Mouse (Mus musculus) kidney, adult 8-10 months (tissue): ENCODE results near the gene Marc1.
A peak's percentile ranks its signal among the peaks of the same experiment; 100 is the strongest.

Source experiments
- DNase-seq, 2 experiments: peaks; one replicate each; pipeline ENCODE4 v3.0.0; 2022

Marc1 gene

DNA sequence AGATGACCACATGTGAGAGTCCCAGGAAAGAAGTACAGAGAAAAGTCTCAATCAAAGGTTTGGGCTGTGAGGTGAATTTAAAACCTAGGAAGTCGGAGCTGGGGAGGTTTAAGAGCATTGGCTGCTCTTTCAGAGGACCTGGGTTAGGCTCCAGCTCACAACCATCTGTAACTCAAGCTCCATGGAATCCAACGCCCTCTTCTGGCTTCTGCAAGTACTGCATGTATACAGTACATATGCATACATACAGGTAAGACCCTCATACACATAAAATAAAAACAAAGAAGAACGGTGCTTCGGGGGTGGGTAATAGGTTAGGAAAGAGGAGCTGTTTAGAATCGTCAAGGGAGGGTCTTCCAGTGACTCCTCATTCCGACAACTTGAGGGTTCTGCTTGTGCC lies 6.7 kb upstream of the Marc1 start:
- DNase-seq = no peak

DNA sequence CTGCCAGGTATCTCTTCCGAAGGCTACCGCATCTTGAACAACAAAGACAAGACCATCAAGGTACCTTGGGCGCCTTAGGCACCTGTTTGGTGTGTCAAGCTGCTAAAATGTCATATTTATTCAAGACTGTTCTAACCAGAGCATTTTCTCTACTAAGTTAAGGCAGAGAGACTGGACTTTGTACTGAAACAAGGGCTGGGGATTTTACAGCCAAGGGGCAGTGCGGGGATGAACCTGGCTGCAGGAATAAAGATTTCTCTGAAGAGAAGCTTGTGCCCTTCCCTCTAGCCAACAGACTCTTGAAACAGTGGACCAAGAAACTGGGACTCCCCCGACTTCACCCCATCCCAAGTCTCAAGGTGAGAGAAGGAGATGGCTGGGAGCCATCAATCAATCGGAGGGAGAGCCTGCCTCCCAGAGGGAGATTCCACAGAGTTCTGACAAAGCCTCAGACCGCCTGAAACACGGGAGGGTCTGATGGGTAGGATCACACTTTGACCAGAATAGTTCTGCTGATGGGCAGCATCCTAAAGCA lies 670 bp upstream of the Marc1 start:
- peak in 1 of 2 experiments; percentile 44 for DNase-seq

DNA sequence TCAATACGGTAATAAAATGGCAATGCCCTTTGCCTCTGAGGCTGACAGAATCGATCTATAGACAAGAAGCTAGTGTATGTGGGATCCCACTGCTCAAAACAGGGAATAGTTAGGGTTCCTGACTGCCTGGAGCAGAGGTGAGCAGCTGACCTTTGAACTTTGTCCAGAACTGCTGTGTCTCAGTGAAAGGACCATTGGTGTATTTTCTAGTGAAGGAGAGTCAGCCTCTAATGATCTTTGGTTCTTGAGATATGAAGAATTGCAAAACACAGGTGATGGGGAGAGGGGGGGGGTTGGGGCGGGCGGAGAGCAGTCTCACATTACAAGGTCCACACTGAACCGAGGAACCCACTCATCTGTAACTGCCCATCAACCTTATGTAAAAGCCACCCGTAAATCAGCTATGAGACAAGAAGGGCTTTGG lies 1.5 kb downstream of the Marc1 start:
- no peak for DNase-seq

DNA sequence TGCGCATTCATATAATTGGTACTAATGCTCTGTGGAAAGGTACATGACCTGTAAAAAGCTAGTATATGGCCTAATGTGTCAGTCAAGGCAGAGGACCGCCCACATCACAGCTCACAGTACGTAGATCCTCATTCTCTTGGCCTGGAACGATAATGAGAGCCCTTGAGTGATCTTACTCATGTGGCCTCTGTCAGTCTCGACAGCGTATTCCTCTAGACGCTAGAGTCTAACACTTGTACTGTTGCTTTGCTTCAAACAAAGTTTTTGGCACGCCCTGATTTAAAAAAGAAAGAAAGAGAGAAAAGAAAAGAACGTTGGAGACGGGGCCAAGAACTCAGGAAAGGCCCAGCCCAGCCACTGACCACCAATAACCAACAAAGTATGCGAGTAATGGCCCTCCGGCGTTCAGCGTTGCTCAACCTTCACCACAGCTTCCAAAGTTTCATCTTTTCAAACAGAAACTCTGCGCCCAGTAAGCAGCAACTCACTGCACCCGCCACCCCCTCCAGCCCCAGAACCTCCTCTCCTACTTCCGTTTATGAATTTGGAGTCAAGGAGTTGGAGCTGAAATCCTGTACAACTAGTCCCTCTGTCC lies 2.6 kb downstream of the Marc1 start:
- DNase-seq = no peak

DNA sequence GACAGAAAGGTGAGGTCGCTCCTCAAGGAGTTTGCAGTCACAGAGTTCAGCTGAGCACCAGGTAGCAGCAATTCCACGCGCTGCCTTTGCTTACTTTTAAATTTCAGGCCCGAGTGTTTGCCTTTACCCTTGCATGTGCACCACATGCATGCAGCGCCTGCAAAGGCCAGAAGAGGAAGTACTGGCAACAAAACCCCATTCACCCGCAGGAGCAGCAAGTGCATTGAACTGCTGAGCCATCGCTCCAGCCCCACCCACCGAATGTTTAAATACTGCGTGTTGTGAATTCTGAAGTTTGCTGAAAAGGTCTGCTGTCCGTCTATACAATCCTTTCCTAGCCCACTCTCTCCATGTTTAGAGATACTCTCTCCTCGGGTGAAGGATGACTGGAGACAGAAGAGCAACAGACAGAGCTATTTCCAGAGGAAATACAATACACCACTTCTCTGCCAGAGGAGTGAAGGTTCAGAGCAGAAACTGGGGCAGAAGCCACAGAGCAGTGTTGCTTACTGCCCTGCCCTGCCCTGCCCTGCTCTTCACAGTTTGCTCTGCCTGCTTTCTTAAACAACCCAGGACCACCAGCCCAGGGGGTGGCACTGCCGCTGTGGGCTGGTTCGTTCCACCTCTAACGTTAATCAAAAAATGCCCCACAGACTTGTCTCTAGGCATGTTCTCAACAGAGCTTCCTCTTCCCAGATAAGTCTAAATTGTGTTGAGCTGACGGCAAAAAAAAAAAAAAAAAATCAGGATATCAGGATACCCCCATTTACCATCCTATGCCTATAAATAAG lies 3.3 kb downstream of the Marc1 start:
- no peak for DNase-seq

DNA sequence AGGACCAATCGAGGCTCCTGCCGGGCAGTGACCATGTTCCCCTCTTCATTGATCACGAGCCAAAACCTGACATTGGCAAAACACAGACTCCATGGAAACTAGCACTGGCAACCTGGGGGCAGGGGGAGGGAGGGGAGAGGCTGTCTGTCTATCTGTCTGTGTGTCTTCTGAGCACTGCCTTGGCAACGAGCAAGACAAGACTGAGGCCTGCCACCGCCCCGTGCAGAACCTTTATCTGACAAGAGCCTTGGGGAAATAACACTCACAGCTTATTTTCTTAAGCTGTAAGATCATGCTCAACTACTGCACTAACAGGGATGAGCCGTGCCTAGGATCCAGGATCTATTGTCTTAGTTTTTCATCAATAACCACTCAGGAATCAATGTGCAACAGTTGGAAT lies 4.0 kb downstream of the Marc1 start:
- no peak for DNase-seq

DNA sequence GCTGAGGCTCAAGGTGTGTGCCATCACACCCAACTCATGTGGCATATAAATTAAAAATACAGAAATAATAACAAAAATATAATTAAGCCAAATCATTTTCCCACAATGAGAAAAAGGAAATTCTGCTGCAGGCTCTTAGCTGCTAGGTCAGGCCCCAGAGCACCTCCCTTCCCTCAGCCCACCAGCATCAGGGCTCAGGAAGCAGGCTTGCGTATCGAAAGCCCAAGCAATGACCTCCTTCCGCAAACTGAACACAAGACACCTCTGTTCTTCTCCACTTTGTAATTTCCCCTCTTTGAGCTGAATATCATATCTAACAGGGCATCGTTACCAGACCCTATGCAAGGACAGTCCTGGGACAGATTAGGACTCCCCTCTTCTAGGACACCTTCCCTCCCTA lies 5.4 kb downstream of the Marc1 start:
- no peak for DNase-seq

DNA sequence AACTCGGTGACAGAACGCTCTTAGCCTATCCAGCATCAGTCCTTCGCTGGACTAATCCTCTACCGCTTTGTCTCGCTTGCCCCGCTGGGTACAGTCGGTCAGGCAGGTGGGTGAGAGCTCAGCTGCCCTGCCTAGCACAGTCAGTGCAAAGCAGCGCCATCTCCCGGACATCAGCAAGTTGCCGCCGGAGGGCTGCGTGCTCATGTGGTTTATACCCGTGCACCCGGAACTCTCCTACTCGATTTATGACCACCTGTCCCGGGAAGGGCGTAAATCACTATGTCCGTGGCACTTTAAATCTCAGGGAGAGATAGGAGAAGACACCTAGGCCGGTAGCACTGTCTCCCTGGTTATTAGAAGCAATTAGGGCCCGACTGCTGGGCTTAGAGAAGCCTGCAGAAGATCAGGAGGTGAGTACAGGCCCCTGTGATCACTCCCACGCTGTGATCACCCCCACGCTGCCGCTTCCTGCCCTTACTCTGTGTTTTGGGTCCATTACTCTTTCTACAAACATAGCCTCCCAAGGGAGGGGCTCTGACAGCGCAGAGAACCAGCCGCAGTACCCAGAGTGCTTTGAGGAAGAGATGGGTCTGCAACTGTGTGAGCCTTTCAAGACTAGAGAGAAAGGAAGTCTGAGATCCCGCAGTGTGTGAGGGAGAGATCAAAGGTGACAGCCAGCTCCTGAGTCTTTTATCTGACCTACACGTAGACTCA lies 17.8 kb downstream of the Marc1 start:
- DNase-seq = peak in 1 of 2 experiments; percentile 42

DNA sequence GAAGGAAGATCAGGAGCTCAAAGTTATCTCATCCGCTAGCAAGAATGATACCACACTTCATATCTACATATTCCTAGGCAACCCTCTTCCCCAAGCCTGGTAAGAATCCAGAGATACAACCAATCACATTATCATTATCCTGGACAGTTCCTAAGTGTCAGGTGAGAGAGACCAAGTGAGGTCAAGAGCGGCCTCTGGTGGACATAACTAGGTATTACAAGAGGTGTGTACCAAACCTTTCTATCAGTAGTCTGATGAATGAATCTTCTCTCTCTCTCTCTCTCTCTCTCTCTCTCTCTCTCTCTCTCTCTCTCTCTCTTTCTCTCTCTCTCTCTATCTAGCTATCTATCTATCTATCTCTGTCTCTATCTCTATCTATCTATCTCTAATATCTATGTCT lies 20.0 kb downstream of the Marc1 start:
- no peak for DNase-seq

DNA sequence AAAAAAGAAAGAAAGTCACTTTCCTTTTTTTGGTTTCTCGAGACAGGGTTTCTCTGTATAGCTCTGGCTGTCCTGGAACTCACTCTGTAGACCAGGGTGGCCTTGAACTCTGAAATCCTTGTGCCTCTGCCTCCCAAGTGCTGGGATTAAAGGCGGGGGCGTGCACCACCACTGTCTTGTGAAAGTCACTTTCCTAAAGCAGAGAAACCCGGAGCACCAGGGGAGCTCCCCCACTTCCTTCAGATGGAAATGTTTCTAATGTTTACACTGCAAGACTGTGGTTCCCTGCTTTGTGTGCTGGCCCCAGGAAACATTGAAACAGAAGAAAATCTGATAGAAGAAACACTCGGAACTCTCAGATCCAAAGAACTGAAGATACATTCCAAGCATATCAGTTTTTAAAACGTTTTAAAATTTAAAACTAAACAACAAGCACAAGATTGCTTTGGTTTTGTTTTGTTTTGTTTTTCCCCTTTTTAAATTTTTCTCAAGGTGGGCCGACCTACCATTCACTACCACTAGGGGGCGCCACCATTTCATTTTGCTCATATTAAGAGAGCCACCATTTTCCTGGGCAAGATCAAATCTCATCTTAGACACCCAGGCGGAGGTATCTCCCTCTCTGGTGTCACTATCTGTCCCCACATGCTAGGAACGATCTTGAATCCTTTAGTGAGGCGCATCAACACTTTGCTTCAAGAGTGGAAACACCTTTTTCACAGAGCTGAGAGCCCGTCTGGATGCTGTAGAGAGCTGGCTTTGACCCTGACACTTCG lies 24.5 kb downstream of the Marc1 start:
- no peak for DNase-seq

DNA sequence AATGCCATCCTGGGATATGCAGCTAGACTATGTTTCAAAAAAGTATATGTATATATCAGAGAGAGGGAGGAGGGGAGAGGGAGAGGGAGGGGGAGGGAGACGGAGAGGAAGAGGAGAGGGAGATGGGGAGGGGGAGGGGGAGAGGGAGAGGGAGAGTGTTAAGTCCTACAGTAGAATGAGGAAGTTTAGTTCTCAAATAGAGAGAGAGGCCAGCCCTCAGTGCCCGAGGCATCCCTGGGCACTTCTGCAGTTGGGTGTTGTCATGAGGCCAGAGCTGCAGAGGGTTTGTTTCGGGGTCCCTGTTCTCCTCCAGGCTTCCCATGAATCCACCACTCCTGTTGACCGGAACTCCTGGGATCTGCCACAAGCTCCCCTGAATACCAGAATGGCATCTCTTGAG lies 27.5 kb downstream of the Marc1 start:
- no peak for DNase-seq

DNA sequence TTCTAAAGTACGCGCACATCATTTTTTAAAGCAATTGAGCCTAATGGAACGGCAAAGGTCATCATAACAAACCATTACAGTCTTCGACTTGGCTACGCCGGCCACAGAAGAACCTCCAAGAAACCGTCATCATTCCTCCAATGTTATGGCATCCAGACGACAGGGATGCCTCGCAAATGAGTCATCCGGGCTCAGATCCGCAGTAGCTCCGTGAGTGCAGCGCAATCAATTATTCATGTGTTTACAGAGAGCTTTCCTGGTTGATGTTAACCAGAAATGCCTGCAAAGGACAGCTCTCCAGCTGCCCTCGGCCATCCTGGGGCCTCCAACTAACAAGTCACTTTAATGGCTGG lies 29.0 kb downstream of the Marc1 start:
- peak in 1 of 2 experiments; percentile 16 for DNase-seq

DNA sequence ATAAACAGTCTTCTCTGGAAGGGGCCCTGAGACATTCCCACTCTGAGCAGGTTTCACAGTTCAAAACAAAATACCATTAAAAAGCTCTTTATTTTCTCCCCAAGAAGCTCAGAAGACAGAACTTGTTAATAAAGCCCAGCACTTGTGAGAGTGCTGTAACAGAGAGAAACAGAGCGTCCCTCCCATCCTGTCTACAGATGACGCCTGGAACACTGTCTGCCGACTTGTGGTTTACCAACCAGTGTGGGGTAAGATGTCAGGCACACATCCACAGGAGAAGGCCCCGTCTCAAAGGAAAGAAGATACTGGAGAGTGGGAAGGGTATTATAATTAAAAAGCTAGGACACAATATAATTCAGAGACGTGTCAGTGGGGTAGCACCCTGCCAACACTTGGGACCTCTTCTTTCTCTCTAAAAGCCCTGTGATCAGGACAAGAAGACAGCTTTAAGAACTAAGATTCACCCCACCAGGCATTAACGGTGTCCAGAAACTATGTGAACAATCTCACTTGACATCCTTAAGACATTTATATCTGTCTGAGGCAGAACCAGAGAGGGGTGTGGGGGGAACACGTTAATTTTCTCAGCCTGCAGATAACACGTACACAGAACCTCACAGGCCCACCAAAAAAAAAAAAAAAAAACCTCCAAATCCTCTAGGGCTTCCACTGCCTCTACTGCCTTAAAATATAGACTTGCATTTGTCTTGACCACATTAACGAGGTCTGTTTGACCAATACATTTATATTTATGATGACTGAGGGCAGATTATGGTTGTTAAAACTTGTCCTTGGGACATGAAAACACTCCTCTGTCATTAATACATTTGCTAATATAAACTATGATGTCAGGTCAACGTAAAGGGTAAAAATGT lies 29.6 kb downstream of the Marc1 start:
- DNase-seq = no peak

DNA sequence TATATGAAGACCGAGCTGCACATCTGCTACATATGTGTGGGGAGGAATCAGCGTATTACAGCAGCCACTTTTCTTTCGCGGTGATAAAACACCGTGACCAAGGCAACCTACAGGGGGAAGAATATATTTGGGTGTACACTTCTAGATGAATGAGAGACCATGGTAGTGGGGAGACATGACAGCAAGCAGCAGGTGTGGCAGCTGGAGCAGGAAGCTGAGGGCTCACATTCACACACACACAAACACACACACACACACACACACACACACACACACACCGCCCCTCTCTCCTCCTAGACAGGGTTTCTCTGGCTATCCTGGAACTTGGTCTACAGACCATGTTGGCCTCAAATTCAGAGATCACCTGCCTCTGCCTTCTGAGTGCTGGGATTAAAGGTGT lies 33.0 kb downstream of the Marc1 start:
- no peak for DNase-seq

DNA sequence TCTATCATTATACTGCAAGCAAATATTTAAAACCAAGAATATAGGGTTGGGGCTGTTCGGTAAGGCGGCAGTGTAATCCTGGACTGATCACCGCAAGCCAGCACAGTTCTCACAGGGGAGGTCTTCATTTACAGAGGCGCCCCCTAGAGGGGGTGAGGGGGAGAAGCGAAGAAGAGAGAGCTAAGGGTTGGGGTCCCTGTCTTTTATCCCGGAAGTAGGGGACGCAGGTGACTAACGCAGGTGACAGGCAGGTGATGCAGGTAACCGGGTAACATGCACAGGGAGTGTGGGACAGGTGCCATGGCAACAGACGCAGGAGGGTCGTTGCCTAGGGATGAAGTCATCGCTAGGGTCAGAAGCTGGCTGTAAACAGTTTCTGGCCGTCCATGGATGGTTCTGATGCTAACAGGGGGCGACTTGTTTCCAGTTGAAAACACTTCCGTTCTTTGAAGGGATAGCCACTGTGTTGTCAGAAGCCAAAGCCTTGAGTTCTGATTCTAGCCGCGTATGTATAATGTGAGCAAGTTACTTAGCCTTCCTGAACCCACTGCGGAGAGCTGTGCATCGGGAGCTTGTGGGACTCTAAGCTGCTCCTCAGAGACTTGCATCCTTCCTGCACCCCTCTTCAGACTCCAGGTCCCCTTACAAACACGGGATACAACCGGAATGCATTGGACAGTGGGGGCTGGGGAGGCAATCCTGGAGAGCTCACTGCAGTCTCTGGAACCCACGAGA lies 33.9 kb downstream of the Marc1 start:
- no peak for DNase-seq

DNA sequence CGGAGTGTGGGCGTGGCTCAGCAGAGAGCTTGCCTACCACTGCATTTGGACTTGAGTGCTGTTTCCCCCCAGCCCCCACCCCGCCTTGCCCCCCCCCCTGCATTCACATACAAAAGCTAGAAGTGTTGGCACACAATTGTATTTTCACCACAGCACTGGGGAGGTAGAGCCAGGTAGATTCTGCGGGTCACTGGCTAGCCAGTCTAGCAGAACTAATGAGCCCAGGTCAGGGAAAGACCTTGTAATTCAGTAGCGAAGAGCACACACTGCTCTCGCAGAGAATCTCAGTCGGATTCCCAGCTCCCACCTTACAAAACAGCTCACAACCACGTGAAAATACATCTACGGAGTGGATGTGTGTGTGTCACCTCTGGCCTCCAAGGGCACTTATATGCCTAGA lies 35.8 kb downstream of the Marc1 start:
- DNase-seq = peak; percentile 19 to 44

DNA sequence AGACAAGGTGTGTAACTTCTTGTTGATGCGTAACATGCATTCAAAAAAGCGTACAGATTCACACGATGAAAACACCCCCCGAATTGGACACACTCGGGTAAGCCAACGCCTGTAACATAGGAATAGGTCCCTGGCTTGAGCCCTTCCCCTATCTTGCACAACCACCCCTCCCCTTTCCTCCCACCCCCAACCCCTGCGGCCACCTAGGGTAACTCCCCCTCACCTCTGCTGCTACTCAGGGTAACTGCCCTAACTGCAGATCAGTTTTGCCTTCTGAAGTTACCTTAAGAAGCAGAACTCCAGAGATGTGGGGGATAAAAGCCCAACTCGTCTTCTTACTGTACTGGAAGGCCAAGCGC lies 39.2 kb downstream of the Marc1 start:
- DNase-seq = no peak

DNA sequence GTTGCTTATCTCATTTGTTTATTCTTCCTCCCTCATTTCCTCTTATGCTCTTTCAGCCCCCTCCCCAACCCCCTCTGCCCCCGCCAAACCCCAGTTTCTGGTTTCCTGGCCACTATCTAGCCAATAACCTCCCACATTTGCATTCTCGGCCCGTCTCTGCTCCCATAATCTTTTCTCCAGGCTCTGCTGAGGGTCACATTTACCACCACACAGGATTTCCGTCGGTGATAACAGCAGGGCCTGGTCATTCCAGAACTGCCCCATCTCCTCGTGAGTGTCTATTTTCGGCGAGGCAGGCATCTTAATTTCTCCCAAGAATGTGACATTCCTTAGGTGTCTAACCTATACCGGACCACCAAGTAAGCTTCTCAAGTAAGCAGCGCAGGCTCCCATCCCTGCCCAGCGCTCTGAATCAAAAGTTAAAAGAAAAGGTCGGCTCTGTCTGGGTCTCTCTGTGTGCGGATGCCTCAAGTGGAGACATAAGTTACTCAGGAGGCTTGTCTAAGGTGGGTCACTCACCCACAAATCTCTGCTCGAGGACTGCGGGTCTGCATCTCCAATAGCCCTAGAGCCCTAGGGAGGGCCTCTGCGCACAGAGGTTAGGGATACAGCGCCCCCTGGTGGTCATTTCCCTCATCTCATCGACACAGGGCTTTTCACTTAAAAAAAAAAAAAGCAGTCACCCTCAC lies 39.8 kb downstream of the Marc1 start:
- peak; percentile 31 to 77 for DNase-seq

DNA sequence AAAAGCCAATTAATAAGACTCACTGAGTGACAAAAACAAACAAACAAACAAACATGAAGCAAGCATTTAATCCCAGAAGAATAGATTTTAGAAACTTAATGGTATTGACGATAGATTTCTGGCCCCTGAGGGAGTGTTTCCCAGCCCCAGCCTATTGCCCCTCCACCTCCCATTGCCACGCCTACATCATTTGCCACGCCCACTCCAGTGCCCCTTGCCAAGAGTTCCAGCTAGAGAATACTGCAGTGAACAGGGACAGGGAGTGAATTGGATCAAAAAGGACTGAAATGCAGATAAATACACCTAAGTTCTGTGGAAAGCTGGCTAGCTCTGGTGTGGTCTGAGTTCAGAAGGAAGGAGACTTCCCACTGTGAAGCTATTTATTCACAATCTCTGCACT lies 47.2 kb downstream of the Marc1 start:
- no peak for DNase-seq

DNA sequence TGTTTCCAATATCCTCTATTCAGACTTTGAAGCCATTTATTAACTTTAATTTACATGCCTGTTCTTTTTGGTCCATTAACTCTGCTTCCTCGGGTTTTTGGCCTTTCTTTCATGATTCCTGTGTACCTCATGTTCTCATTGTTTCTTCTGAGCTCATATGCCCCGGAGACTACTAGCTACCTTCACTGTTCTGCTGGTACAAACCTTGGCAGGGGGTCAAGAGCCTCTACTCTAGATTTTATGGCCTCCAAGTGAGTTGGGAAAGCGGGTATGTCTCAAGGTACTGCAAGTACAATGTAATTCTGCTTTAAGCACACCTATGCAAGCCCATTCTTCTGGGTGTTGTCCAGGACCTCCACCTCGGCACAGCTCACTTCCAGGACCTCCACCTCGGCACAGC lies 48.2 kb downstream of the Marc1 start:
- no peak for DNase-seq

DNA sequence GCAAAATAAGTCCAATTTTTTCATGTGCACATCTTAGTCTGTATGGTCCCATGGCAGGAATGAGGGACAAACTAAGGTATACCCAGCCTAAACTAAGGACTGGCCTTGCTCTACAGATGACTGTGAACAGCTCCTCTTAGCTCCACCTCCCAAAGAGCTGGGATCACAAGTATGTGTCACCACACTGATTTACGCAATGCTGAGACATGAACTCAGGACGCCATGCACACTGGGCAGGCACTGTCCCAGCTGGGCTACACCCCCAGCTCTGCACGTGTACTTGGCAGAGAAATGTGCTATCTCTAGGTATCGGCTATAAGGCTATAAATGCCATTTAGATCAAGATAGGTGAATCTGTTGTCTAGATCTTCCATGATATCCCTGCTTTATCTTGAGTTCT lies 49.1 kb downstream of the Marc1 start:
- DNase-seq = no peak
